Mouse (Mus musculus) mouse embryonic stem cell (cell line): ENCODE results near the gene Gm20517.

Experiments
- in situ Hi-C, 2 experiments: fragments of 300-500 bp; cut with MboI; formaldehyde crosslinking; loops; 1 replicate in 1 of 2; 3 replicates in 1 of 2; pipeline ENCODE4 v1.14.3; 2019 to 2020; ENCODE audit warnings: low sequenced_read_pairs in 2 of 2, low pct_unique_long_range_greater_than_20kb in 1 of 2, mixed read lengths in 1 of 2; ENCODE audit not compliant: unreplicated experiment in 1 of 2

Gm20517 gene

GRCm38 (mm10) chr17:47655697-47656096 is 44.3 kb downstream of the Gm20517 start:
- in situ Hi-C loops, result no loop called here

- in situ Hi-C loops, result no loop called here
These were observed 46.5 kb downstream of the Gm20517 start for GRCm38 (mm10) chr17:47657901-47658300.

DNA sequence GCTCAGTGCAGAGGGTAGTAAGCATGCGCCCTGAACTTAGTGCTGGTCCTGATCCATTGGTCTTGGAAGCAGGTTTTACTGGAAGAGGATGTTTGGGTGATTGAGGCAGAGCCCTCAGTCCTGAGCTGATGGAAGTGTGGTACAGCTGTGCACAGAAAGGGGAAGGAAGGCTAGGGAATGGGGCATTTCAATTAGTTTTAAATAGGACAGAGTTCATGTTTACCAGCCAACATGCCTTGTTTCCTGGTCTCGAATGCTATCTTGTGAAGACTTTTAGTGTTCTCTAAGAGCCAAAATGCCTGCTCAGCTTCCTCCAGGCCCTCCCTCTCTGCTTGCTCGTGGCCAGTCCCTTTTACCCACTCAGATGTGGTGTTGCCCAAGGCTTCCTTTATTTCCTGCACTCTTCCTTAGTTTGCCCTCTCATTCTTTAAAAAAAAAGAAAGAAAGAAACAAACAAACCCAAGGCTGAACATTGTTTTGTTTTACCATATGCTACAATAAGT is 47.4 kb downstream of the Gm20517 start:
- in situ Hi-C loops, result no loop called here

DNA sequence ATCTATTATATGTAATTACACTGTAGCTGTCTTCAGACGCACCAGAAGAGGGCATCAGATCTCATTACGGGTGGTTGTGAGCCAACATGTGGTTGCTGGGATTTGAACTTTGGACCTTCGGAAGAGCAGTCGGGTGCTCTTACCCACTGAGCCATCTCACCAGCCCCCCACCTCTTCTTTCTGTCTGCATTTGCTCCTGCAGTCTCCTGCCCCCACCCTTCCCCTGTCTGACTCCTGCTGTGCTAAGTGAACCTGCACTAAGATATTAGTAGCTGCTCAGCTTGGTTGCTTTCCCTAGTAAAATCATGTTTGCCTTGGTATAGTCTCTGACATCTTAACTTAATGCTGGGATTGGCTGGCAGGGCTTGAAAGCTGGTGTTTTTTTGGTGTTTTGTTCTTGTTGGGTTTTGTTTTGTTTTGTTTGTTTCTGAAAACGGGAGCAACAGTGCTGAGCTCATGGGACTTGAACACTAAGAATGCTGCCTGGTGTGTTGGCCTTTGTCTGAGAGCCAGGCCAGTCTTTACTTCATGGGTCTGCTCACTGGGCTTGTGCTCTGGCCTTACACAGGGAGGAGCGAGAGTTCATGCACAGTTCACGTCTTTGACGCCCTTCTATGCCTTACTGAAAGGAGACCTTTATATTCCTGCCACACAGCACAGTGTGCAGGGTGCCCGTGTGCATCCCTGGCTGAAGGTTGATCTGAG is 51.8 kb downstream of the Gm20517 start:
- in situ Hi-C loops, result no loop called here

GRCm38 (mm10) chr17:47664474-47664873 is 53.1 kb downstream of the Gm20517 start:
- in situ Hi-C loops, result no loop called here

DNA sequence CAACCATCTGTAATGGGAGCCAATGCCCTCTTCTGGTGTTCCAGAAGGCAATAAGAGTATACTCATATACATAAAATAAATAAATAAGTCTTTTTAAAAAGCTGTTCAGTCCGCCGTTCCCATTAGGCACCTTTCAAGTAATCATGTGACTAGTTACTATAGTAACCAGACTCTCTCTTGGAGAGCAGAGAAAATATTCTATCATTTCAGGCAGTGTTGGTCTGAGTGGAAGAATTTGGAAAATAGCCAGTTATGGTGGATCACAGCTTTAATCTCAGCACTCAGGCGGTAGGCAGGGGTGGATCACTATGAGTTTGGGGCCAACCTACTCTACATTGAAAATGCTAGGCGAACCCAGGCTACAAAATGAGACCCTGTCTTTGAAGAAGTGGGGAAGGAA is 57.8 kb downstream of the Gm20517 start:
- in situ Hi-C loops, result no loop called here

DNA sequence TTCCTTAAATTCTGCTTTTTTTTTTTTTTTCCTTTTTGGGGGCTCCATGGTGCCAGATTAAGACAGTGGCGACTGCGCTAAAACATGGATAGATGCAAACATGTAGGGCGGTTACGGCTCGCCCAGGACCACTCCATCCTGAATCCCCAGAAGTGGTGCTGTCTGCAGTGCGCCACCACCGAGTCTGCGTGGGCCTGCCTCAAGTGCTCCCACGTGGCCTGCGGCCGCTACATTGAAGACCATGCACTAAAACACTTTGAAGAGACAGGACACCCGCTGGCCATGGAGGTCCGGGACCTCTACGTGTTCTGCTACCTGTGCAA is 60.6 kb downstream of the Gm20517 start:
- in situ Hi-C loops, result no loop called here

GRCm38 (mm10) chr17:47672311-47673111 is 61.1 kb downstream of the Gm20517 start:
- in situ Hi-C loops, result no loop called here

DNA sequence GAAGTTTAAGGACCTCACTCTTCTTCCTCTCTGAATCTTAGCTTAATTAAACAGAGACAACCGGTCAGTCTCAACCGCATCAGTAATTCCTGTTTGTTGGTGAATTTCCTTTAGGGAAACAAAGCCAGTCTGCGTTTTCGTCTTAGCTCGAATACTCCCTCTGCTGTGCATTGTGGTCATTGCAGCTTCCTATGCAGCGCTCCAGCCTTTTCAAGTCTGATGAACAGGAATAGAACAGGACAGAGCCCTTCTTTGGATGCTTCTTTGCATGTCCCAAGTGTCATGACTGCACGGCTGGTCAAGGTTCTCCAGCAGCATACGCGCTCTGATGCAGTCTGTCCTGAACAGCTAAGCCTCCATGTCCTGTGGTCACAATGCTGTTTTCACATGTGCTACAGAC is 65.2 kb downstream of the Gm20517 start:
- in situ Hi-C loops, result no loop called here

DNA sequence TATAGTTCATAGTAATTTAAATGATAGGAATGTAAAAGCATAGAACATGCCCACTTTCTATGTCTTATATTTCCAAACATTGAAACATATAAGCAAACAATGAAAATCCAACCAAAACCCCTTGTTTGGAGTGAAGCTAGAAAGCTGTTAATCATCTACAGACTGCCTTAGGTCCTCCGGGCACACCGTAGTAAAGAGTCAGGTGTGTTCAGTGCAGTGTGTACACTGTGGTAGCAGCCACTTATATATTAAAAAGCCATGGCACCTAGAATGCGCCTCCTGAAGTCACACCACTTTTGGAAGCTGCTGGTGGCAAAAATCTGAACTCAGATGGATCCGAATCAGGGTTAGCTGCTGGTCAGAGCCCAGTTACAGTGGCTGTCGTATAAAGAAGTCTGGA is 66.8 kb downstream of the Gm20517 start:
- in situ Hi-C loops, result no loop called here

DNA sequence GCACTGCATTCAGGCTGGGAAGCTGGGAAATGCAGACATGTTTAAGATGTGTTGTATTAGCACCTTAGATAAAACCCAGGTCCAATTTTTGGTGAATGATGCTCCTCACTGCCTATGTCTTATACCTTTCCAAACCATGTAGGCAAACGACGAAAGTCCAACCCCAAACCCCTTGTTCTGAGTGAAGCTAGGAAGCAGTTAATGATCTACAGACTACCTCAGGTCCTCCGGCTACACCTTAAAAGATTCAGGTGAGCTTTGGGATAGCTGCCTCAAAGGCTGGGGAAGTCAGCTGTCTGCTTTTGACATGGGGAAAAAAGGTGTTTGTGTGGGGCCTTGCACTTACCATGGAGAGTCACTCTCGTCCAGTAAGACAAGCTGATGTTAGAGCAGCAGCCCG is 67.3 kb downstream of the Gm20517 start:
- in situ Hi-C loops, result no loop called here

GRCm38 (mm10) chr17:47682836-47683235 is 71.4 kb downstream of the Gm20517 start:
- in situ Hi-C loops, result no loop called here

DNA sequence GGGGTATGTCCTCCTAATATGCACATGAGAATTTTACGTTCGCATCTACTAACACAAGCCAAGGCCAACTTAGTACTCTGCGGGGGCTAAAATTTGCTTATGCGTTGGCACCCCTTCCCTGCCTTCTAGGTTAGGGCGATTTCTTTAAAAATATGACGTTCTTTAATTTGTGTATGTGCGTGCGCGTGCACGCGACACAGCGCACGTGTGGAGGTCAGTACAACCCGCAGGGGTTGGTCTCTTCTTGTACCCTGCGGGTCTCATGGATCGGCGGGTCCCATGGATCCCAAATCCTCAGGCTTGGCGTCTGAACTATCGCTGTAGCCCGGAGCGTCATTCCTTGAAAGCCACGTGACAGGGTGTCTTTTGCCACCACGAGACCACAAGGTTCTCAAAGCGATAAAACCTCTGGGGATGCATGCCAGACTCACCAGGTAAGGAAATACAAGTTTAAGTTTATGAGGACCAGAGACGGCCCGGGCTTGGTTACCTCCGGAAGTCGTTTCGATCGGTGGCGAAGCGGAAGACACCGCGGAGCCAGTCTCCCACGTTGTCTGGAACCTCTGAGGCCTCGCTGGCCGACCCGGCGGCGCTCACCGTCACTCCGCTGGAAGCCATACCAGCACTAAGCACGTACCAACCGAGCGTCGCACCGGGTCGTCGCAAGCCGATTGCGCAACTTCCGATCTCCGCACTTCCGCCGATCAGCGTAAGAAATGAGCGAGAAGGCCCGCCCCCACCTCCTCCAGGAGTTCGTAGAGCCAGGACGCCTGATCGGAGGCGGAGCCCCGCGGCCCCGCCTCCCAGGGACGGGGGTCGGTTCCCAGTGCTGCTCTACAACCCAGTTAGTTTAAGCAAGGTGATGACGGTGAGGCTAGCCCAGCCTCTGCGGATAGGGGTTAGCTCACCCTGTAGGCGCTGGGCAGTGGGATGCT is 76.3 kb downstream of the Gm20517 start:
- in situ Hi-C loops, result no loop called here

DNA sequence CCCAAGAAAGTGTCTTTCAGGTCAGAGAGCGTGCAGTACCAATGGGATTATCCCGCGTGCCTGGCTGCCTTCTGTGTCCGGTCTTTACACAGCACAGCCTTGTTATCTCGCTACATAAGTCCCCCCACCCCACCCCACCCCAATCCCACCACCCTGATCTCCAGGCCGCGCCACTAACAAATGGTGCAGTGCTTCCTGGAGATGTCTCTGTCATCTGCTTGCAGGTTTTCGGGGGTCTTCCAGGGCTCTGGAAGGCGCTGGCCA is 76.9 kb downstream of the Gm20517 start, which contains the start of gene Tomm6:
Gene Tomm6 (minus strand): TSS at position 43 of the 264 bp plus-strand sequence.
- in situ Hi-C loops, result no loop called here

DNA sequence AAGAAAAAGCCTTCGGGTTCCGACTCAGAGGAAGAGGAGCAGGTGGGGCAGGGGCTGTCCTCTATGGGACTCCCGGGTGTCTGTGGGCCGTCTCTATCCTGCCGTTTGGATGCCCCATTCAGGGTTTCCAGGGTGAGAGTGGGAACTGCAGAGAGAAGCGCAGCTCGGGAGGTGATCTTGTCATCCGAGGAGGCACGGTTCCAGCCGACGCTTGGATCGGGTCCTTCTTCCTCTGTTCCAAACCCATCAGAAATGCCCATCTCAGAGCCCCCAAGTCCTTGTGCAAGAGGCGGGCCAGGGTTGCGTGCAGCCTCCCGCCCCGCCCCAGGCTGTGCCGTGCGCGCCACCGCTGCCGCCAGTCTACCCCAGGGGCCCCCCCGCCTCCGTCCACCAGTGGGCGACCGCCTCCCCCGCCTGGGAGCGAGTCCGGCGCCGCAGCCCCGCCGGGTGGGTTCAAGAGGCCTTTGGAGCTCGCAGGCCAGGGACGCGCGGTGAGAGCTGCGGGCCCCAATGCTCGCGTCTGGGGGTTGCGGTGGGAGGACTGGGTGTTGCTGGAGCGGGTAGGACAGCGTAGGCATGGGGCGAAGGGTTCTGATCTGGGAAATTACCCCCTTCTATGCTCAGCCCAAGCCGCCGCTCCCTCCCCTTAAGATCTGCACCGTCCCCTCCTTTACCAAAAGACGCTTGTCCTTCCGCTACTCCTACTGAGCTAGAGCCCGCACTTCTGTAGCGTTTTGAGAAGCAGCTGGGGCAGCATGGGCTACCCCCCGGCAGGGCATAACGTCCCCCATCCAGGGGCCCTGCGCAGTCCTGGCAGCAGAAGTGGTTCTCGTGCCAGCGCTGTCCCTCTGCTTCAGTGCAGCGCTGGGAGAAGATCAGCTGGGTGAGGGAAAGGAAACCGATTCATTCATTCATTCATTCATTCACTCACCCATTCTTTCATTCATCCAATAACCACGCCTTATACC is 77.5 kb downstream of the Gm20517 start, which contains the start of gene Frs3:
Gene Frs3 (plus strand): TSS at position 423 of the 968 bp plus-strand sequence.
- in situ Hi-C loops, result no loop called here

DNA sequence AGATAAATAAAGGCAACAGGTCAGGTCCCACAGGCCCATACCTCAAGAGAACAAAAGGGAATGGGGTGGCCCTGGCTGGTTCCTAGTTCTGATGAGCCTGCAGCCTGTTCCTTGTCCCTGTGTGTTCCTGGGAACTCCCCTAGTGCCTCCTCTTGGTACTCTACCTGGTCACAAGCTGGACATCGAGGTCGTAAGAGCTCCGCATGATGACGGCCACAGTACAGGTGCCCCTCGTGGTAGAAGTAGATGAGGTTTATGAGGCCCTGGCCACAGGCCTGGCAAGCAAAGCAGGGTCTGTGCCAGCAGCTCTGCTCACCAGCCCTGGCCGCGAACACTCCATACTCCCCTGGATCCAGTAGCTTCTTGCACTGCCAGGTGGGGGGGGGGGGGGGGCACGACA is 78.5 kb downstream of the Gm20517 start:
- in situ Hi-C loops, result no loop called here

- in situ Hi-C loops, result no loop called here
These were observed 80.3 kb downstream of the Gm20517 start for GRCm38 (mm10) chr17:47691650-47692049.
